Mouse (Mus musculus) naive thymus-derived CD4-positive, alpha-beta T cell, adult 2 months (primary cell): Measurements from ENCODE around the gene Krtap13.
"Not testable (repeated sequence)": the region's sequence is repeated elsewhere in the genome, so short reads cannot be mapped to it uniquely, and the experiment has no call there.

Experiments used
- DNase-seq: peaks from one replicate; pipeline ENCODE4 v3.0.0-alpha.2; 2011; ENCODE audit warnings: low read depth

Gene Krtap13

DNA sequence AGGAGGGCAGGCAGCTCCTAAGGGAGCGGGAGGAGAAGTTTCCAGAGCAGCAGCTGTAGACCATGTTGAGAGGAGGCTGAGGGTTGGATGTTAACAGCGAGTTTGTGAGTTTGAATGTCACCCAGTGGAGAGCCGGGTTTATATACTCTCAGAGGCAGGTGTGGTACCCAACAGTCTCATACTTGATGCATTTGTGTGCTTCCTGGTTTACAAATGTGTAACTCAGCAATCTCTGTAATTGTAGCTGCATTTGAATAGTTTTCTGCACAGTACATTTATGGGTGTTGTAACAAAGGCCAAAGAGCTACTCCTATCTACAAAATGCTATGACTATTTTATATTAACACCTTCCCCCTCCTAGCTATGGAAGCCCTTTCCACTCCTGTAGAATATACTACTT is at the start of gene Krtap13:
Gene Krtap13 (minus strand): TSS at position 101 of the 400 bp plus-strand sequence.
- not testable (repeated sequence) for DNase-seq

DNA sequence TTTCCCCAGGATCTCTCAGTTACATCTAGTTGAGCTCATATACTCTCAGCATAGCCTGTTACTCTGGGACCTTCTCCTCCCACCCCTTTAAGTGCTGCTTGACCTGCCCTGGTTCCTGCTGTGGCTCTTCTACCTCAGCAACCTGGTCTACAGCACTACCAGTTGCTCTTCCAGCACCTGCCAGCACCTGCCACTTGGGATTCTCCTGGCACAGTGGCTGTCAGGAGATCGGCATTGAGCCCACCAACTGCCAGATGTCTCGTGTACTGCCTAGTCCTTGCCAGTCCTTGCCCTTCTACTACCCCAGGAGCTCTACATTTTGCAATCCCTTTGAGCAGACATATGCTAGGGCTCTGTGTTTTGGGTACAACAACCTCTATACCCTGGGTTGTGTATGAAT is 35.4 kb upstream of the Krtap13 start:
- no peak for DNase-seq

DNA sequence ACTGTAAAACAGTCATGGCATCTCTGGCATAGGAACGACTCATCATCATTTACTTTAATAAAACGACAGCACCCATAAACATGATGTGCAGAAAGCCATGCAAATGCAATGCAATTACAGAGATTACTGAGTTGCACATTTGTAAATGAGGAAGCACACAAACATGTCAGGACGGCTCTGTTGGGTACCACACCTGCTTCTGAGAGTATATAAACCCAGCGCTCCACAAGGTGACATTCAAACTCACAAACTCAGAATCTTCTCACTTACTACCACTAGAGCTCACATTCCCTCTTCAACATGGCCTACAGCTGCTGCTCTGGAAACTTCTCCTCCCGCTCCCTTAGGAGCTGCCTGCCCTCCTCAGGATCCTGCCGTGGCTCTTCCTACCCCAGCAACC is 26.2 kb upstream of the Krtap13 start, which contains the start of gene Gm5965:
Gene Gm5965 (plus strand): TSS at position 301 of the 400 bp plus-strand sequence.
- DNase-seq: no peak

DNA sequence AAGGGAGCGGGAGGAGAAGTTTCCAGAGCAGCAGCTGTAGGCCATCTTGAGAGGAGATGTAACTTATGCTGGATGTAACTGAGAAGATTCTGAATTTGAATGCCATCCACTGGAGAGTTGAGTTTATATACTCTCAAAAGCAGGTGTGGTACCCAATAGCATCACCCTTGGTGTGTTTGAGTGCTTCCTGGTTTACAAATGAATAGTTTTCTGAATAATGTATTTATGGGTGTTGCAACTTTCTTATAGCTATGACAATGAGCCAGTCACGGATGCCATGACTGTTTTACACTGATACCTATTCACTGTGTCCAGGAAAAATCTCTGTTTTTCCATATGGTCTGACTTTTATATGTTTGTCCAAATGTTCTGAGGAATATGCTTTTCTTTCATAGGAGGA is 22.7 kb upstream of the Krtap13 start, which contains the start of gene 2310057N15Rik:
Gene 2310057N15Rik (minus strand): TSS at position 101 of the 400 bp plus-strand sequence.
- no peak for DNase-seq

DNA sequence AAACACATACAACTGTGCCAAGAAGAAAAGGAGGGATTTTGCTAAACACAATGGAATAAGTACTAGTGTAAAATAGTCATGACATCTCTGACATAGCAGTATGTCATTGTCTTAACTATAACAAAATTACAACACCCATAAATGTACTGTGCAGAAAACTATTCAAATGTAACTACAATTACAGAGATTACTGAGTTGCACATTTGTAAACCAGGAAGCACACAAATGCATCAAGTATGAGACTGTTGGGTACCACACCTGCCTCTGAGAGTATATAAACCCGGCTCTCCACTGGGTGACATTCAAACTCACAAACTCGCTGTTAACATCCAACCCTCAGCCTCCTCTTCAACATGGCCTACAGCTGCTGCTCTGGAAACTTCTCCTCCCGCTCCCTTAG is 7.1 kb upstream of the Krtap13 start, which contains the start of gene 2310034C09Rik:
Gene 2310034C09Rik (plus strand): TSS at position 301 of the 400 bp plus-strand sequence.
- not testable (repeated sequence) for DNase-seq

DNA sequence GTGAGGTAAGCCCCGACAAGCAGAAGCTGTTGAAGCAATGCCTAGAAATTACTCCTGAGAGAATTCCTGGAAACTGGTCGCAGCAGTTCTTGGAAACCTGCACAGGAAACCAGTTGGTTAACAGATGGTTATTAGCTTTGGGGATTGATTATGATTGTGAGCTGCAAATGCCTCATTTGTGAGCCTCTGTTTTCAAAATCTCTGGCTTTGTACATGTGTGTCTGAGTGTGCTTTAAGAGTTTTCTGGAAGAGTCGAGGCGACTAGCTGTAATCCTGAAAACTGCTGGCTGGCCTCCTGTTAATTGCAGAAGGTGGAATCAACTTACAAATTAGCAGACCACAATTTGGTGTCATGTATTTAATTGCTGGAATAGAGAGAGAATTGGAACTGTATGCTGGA is 3.5 kb downstream of the Krtap13 start:
- DNase-seq: no peak

DNA sequence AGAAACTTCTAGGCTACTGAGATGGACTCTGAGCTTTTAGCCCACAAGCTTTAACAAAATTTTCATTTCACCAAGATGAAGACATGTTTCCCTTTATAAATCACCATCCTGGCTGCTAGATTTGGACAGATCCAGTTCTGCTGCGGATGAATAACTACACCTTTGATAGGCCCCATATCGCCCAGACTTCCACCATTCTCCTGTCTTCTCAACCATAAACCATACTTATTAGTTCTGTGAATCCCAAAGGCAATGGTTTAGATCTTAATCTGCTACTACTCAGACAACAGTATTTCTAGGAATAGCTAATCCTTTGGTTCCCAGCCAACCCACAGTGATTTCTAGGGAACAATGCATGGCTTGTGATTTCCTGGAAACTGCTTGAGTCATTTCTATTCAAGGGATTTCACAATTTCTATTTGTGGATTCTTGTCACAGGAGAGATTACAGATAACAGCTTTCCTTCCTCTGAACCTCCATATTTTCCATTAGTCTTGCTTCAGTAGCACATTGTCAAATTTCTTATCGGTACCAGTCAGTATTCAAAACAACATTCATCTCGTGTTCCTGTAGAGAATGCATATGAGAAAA is 6.6 kb downstream of the Krtap13 start:
- no peak for DNase-seq

DNA sequence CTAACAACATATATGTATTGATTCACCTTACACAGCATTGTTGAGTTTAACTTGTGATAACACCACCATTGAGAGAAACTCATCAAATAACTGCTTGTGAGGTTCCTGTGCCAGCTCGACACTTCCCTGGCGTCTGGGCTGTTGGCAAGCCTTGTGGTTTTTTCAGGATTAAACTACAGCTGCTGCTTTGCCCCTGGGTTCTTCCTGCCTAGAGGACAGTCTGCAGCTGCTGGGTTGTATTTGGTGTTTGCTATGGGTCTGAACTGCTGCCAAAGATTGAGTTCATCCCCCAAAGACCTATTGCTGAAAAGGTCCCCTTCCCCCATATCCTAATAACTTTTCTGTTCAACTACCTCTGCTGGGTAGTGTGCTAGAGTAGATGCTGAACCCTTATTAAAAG is 16.0 kb downstream of the Krtap13 start:
- no peak for DNase-seq

DNA sequence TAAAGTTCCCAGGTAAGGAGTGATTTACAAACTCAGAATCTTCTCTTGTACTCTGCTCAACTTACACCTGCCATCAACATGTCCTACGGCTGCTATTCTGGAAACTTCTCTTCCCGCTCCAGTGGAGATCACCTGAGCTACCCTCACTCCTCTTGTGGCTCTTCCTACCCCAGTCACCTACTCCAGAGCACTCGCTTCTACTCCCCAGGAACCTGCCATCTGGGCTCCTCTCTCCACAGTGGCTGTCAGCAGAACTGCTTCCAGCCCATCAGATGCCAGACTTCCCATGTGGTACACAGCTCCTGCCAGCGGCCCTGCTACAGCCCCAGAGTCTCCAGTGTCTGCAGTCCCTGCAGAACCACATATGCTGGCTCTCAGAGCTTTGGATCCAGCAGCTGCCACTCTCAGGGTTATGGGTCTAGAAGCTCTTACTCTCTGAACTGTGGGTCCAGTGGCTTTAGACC is 22.6 kb downstream of the Krtap13 start, which contains the start of gene Krtap13-1:
Gene Krtap13-1 (plus strand): TSS at position 51 of the 464 bp plus-strand sequence.
- no peak for DNase-seq

DNA sequence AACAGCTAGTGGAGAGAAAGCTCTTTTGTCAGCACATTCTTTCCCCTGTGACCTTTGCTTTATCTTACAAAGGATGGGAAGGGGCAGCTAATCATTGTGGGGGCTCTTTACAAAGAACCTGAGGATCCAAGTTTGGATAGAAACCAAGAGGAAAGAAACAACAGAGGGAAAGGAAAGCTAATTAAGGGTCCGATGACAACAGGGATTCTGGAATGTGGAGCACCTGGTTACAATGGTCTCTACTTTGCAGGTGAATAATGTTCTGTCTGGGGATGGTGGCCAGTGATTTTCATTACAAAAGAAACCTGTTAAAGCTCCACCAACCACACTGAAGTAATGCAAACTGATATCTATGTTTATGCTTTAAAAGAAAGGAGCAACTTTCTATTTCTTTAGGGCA is 31.4 kb downstream of the Krtap13 start:
- no peak for DNase-seq

DNA sequence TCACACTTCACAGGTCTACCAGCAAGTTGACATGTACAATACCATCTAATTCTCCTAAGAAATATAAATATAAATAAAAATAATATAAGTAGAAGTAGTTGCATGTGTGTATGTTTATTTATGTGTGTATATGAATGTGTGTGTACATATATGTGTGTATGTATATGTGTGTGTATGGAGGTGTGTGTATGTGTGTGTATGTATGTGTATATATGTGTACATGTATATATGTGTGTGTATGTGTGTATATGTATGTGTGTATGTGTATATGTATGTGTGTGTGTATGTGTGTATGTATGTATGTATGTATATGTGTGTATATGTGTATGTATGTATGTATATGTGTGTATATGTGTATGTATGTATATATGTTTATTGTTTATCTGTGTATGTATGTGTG is 34.9 kb downstream of the Krtap13 start:
- DNase-seq: no peak

DNA sequence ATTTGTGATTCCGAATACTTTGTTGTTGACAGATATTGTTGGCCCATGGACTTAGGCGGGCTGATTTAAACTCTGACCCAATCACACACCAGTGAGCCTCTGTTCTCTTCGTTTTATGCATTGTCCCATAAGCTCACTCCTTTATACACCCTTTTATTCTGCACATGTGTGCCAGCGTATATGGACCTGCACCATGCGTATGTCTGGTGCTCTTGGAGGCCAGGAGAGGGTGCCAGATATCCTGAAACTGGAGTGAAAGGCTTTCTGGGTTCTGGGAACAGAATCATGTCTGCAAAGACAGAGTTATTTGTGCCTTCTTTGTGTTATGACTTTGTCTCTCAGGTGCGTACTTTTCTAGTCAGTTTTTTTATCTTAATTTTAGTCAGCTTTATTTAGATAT is 40.2 kb downstream of the Krtap13 start:
- DNase-seq: no peak

DNA sequence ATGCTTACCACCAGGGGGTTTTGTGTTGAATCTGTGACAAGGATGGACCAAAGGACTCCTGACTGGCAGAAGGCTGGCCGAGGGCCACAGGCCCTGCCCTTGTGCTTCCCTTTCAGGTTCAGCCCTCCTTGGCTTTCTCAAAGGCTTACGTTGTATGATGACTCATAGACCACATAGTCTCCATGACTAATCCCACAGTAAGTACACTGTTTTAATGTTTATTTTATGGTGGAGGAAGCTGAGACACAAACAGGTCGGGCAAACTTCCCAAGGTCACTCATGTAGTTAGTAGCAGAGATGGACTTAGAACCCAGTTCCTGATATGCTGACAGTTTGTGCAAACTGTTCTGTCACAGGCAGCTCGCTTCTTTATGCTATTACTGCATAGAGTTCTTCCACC is 40.7 kb downstream of the Krtap13 start:
- DNase-seq: no peak

DNA sequence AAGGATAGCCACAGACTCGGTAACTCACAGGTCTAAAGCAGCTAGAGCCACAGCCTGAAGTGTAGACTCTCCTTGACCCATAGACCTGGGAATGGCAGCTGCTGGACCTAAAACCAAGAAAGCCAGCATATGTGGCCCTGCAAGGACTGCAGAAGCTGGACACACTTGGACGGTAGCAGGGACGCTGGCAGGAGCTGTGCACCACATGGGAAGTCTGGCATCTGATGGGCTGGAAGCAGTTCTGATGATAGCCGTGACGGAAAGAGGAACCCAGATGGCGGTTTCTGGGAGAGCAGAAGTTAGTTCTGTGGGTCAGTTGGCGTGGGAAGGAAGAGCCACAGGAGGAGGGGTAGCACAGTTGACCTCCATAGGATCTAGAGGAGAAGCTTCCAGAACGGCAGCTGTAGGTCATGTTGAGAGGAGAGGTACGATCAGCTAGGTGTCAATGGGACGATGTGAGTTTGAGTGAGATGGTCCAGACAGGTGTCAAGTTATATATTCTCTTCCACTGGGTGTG is 43.9 kb downstream of the Krtap13 start, which contains the start of gene 2310061N02Rik:
Gene 2310061N02Rik (minus strand): TSS at position 467 of the 517 bp plus-strand sequence.
- no peak for DNase-seq

DNA sequence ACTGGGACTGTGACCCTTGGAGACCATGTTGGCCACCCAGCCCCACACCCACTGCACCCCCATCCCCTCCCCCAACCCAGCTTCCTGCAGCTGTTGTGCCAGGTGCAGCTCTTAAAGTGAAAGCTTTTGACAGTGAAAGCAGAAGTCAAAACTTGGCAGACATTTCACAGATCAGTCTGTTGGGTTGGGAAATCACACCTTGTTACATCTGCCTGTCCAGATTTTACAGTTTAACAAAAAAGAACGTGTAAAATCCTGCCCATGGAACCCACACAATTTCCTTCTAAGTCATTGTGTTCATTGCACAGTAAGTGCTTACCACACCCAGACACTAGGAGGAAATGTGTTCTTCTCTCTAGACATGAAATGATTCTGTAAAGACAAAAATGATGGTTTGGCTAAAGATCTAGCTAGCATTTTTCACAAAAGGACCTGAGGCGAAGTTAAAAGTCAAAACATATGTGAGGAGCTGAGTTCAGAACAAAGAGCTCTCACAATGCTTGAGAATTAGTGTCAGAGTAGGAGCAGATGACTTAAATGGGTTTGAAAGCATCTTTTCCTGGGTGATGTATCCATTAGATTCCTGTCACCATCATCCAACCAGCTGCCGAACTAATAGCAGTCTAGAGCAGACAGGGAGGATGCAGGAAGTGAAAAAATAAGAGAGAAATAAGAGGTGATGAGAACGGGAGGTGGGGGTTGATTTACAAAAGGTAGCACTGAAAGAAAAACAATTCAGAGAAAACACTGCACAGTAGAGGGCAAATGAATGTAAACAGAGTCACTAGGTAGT is 50.2 kb downstream of the Krtap13 start:
- DNase-seq: peak; percentile 3
